Mouse (Mus musculus): Measurements from ENCODE around the gene Pigx. TPM values are rescaled to one million over a fixed set of nuclear protein-coding genes. Genes with fewer than 3 reads are reported as not detected.

The Pigx gene
- polyA plus RNA-seq, 1 experiment from 2014 or later = 131 TPM

DNA sequence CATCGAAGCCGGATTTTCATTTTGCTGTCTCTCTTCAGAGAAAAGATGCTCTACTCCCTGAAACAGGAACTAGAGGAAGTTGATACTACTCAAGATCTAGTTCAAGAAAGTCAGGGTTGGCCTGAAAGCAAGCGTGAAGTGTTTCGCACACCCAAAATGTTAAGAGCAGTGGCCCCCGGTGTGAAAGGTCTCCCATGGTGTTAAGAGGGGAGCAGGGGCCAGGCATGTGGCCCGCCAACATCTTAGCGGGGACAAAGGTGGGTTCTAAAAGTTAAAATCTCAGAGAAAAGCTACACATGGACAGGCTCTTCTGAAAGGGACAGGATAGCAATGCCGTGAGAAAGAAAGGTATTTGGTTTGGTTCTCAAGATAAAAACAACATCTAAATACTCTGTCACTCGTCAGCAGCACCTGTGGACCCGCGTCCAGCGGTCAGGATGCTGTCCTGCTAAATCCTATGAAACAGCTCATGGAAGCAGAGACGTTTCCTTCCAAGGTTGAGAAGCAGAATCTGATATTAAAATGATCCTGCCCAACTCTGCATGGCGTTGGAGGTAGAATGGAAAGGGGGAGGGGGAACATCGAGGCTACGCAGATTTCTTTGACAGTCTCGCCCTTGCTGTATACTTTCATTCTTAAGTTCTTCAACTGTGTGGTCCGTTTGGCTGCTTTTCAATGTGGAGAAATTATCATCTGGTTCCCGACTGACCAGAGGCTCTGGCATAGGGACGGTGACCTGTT is 30.1 kb upstream of the Pigx start:
- Histone ChIP-seq H3K4me2 (ENCODE audit: low read depth, severe bottlenecking) (no peak overlapping the region), H3K27ac (replicated peaks; ENCODE audit: low read depth, low read length) (no peak overlapping the region), H3K9ac (ENCODE audit: low read length) (no peak overlapping the region), H3K4me3 (ENCODE audit: low read depth, low read length) (no peak overlapping the region), H3K4me1 (ENCODE audit: control insufficient read depth, insufficient read depth, low read length) (no peaks in the 10 kb centered on the region), H3K9me3 (ENCODE audit: control insufficient read depth, low read length) (no peaks in the 10 kb centered on the region), H3K36me3 (ENCODE audit: control insufficient read depth, insufficient read depth, low read length) (no peaks in the 10 kb centered on the region), H3K27me3 (ENCODE audit: control insufficient read depth, insufficient read depth, low read length) (no peaks in the 10 kb centered on the region)
- DNase-seq (ENCODE audit: low spot score) (no peak), ATAC-seq (ENCODE audit: insufficient number of reproducible peaks, low FRiP score, low TSS enrichment, low read depth) (no peak)
- WGBS = 78% methylated on average over 20 of the region's 20 CpGs

DNA sequence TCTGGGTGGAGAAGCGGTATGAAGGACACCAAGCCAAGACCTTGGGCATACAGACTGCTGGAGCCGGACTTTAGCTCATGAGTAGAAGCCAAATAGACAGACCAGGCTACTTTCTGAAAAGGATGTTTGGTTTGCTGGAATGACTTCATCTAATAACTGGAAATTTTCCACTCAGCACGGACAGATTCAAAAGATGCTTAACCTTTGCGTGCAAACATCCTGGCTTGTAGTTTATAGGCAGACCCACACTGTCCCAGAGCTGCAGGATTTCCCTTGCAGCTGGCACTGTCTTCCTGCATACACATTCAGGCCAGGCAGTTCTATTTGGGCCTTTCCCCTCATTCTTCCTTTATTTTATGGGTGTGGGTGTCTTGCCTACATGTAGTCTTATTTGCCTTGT is 27.5 kb upstream of the Pigx start:
- H3K36me3 ChIP-seq (ENCODE audit: control insufficient read depth, insufficient read depth, low read length) = no peaks in the 10 kb centered on the region
- no peak overlapping the region for H3K27ac ChIP-seq (replicated peaks; ENCODE audit: low read depth, low read length)
- WGBS = 90% methylated on average over 4 of the region's 4 CpGs
- no peak overlapping the region for H3K4me3 ChIP-seq (ENCODE audit: low read depth, low read length)
- no peak overlapping the region for H3K9ac ChIP-seq (ENCODE audit: low read length)
- no peak overlapping the region for H3K4me2 ChIP-seq (ENCODE audit: low read depth, severe bottlenecking)
- H3K27me3 ChIP-seq (ENCODE audit: control insufficient read depth, insufficient read depth, low read length) = no peaks in the 10 kb centered on the region
- no peaks in the 10 kb centered on the region for H3K9me3 ChIP-seq (ENCODE audit: control insufficient read depth, low read length)
- H3K4me1 ChIP-seq (ENCODE audit: control insufficient read depth, insufficient read depth, low read length) = no peaks in the 10 kb centered on the region
- no peak for DNase-seq (ENCODE audit: low spot score)
- ATAC-seq (ENCODE audit: insufficient number of reproducible peaks, low FRiP score, low TSS enrichment, low read depth) = no peak

DNA sequence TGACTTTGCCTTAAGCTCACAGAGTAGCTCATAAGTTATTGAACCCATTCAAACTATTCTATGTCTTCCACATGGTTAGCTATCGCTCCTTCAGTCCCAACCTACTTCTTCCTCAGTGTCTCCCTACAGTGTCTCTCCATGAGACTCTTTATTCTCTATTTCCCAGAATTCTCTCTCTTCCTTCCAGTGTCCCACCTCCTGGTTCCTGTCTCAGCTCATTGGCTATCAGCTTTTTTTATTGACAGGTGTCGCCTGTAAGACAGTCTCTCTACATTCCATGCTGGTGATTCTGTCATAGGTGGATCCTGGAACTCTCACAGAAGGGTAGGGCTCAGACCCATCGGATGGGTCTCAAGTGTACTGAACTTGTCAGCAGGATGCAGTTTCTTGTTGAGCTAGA is 25.8 kb upstream of the Pigx start:
- WGBS = 91% methylated on average over 3 of the region's 3 CpGs
- no peak overlapping the region for H3K27ac ChIP-seq (replicated peaks; ENCODE audit: low read depth, low read length)

DNA sequence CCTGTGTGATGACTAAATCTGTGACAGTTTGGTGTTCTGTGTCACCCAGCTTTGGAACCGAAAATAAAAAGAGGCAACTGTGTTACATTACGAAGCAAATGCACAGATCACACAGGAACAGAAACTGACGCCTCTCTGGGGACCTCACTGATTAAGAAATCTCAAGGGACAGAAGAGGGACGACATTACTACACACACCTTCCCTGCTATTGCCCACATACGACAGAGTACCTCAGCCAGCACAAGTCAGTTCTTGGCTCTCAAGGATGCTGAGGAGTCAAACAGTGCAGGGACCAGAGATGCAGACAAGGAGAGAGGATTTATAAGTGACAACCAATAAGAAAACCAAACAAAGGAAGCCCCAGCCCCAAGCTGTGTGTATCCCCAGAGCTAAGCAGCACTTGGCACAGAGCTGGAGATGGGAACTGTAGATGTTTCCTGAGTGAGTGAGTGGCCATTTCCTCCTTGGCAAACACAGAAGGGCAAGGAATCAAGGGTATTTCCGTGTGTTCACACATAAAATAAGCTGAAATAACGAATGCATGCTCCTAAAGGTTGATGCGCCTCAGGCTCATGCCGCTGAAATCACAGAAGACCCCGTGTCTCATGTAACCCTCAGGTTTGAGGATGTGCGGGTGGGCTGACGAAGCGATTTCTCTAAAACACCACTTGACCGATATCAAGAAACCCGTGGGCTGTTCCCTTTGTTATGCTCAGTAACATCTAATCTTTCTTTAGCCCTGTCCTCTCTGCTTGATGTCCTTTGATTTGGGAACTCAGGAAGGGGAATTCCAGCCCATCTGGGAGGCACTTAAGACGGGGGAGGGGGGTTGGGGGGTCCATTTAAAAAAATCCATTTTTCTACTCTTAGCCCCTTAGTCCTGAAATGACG is 25.1 kb upstream of the Pigx start:
- no peaks in the 10 kb centered on the region for H3K9me3 ChIP-seq (ENCODE audit: control insufficient read depth, low read length)
- ATAC-seq (ENCODE audit: insufficient number of reproducible peaks, low FRiP score, low TSS enrichment, low read depth) (no peak), DNase-seq (ENCODE audit: low spot score) (no peak)
- no peak overlapping the region for H3K4me3 ChIP-seq (ENCODE audit: low read depth, low read length)
- no peaks in the 10 kb centered on the region for H3K27me3 ChIP-seq (ENCODE audit: control insufficient read depth, insufficient read depth, low read length)
- no peaks in the 10 kb centered on the region for H3K36me3 ChIP-seq (ENCODE audit: control insufficient read depth, insufficient read depth, low read length)
- no peak overlapping the region for H3K4me2 ChIP-seq (ENCODE audit: low read depth, severe bottlenecking)
- no peak overlapping the region for H3K9ac ChIP-seq (ENCODE audit: low read length)
- no peaks in the 10 kb centered on the region for H3K4me1 ChIP-seq (ENCODE audit: control insufficient read depth, insufficient read depth, low read length)
- no peak overlapping the region for H3K27ac ChIP-seq (replicated peaks; ENCODE audit: low read depth, low read length)
- 74% methylated on average over 17 of the region's 17 CpGs for WGBS

More for the DNA sequence above, 25.8 kb upstream of the Pigx start:
- Histone ChIP-seq H3K36me3 (ENCODE audit: control insufficient read depth, insufficient read depth, low read length) (no peaks in the 10 kb centered on the region), H3K4me2 (ENCODE audit: low read depth, severe bottlenecking) (no peak overlapping the region), H3K9ac (ENCODE audit: low read length) (no peak overlapping the region), H3K4me3 (ENCODE audit: low read depth, low read length) (no peak overlapping the region), H3K9me3 (ENCODE audit: control insufficient read depth, low read length) (no peaks in the 10 kb centered on the region), H3K4me1 (ENCODE audit: control insufficient read depth, insufficient read depth, low read length) (no peaks in the 10 kb centered on the region), H3K27me3 (ENCODE audit: control insufficient read depth, insufficient read depth, low read length) (no peaks in the 10 kb centered on the region)
- ATAC-seq (ENCODE audit: insufficient number of reproducible peaks, low FRiP score, low TSS enrichment, low read depth) (no peak), DNase-seq (ENCODE audit: low spot score) (no peak)

DNA sequence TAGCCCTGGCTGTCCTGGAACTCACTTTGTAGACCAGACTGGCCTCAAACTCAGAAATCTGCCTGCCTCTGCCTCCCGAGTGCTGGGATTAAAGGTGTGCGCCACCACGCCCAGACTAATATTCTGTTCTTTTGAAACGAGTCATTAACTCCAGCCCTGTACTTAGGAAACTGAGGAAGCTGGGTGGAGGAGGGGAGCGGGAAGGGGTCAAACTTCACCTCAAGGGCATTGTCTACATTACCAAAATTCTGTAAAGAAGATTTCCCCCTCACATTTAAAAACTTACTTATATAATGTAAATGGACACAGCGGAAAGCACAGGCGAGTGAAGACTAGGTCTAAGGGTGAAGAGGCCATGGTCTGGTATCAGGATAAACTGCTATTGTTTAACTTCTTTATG is 24.5 kb upstream of the Pigx start:
- no peak overlapping the region for H3K4me2 ChIP-seq (ENCODE audit: low read depth, severe bottlenecking)
- ATAC-seq (ENCODE audit: insufficient number of reproducible peaks, low FRiP score, low TSS enrichment, low read depth) = no peak
- no peaks in the 10 kb centered on the region for H3K36me3 ChIP-seq (ENCODE audit: control insufficient read depth, insufficient read depth, low read length)
- DNase-seq (ENCODE audit: low spot score) = no peak
- 91% methylated on average over 7 of the region's 7 CpGs for WGBS
- H3K9ac ChIP-seq (ENCODE audit: low read length) = no peak overlapping the region
- no peaks in the 10 kb centered on the region for H3K9me3 ChIP-seq (ENCODE audit: control insufficient read depth, low read length)
- no peak overlapping the region for H3K27ac ChIP-seq (replicated peaks; ENCODE audit: low read depth, low read length)
- H3K4me1 ChIP-seq (ENCODE audit: control insufficient read depth, insufficient read depth, low read length) = no peaks in the 10 kb centered on the region
- no peaks in the 10 kb centered on the region for H3K27me3 ChIP-seq (ENCODE audit: control insufficient read depth, insufficient read depth, low read length)
- no peak overlapping the region for H3K4me3 ChIP-seq (ENCODE audit: low read depth, low read length)

DNA sequence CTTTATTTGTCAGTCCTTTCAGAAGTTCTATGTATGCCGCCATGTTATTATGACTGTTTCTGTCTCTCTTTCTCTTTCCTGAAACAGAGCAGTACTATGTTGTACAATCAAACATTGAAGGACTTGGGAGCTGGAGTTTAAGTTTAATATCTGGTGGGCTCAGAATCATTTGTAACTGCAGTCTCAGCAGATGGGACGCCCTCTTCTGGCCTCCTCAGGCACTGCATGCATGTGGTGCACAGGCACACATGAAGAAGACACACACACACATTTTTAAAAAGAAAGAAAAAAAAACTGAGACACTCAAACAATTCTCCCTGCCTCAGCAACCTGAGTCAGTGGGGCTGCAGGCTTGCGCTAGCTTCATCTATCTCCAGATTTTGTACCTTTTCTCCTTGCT is 20.9 kb upstream of the Pigx start:
- H3K4me1 ChIP-seq (ENCODE audit: control insufficient read depth, insufficient read depth, low read length) = no peaks in the 10 kb centered on the region
- H3K9ac ChIP-seq (ENCODE audit: low read length) = no peak overlapping the region
- WGBS = 73% methylated on average over 3 of the region's 3 CpGs

DNA sequence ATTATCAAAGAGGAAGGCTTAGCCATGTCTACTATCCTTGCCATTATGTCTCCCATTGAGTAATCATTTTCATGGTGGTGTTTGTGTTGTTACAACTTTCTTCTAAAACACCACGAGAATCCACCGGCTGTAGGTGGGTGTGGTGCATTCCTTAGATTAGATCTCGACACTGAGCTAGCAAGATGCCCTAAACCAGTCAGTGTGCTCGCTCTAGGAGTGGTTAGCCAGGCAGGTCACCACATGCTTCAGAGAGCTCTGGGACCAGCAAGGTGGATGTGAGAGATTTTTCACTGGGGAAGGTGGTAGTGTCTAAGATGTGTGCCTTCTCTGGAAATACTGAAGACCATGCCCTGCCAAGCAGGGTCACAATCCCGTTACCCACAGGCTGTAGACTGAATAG is 16.6 kb upstream of the Pigx start:
- WGBS = 42% methylated on average over 5 of the region's 5 CpGs

More for the DNA sequence above, 20.9 kb upstream of the Pigx start:
- Histone ChIP-seq H3K4me3 (ENCODE audit: low read depth, low read length) (no peak overlapping the region), H3K9me3 (ENCODE audit: control insufficient read depth, low read length) (no peaks in the 10 kb centered on the region), H3K27ac (replicated peaks; ENCODE audit: low read depth, low read length) (no peak overlapping the region), H3K36me3 (ENCODE audit: control insufficient read depth, insufficient read depth, low read length) (no peaks in the 10 kb centered on the region), H3K27me3 (ENCODE audit: control insufficient read depth, insufficient read depth, low read length) (no peaks in the 10 kb centered on the region), H3K4me2 (ENCODE audit: low read depth, severe bottlenecking) (no peak overlapping the region)
- no peak for ATAC-seq (ENCODE audit: insufficient number of reproducible peaks, low FRiP score, low TSS enrichment, low read depth)
- DNase-seq (ENCODE audit: low spot score) = no peak

DNA sequence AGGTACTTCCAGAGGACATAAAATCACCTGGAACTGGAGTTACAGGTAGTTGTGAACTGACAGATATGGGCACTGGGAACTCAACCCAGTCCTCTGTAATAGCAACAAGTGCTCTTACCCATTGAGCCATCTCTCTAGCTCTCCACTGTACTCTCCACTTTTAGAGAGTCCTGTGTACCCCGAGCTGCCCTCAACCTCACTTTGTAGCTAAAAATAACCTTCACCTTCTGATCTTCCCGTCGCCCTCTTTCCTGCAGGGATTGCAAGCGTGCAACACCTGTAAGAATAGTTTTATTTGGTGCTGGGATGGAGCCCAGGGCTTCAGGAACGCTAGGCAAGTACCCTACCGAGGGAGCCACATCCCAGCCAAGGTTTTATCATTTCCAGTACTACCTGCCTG is 16.2 kb upstream of the Pigx start:
- Histone ChIP-seq H3K27ac (replicated peaks; ENCODE audit: low read depth, low read length) (no peak overlapping the region), H3K27me3 (ENCODE audit: control insufficient read depth, insufficient read depth, low read length) (no peaks in the 10 kb centered on the region), H3K36me3 (ENCODE audit: control insufficient read depth, insufficient read depth, low read length) (no peaks in the 10 kb centered on the region), H3K4me2 (ENCODE audit: low read depth, severe bottlenecking) (no peak overlapping the region), H3K9ac (ENCODE audit: low read length) (no peak overlapping the region), H3K4me1 (ENCODE audit: control insufficient read depth, insufficient read depth, low read length) (no peaks in the 10 kb centered on the region), H3K9me3 (ENCODE audit: control insufficient read depth, low read length) (no peaks in the 10 kb centered on the region), H3K4me3 (ENCODE audit: low read depth, low read length) (no peak overlapping the region)
- 53% methylated on average over 6 of the region's 6 CpGs for WGBS
- ATAC-seq (ENCODE audit: insufficient number of reproducible peaks, low FRiP score, low TSS enrichment, low read depth) = no peak
- no peak for DNase-seq (ENCODE audit: low spot score)

More for the DNA sequence above, 16.6 kb upstream of the Pigx start:
- no peak overlapping the region for H3K4me3 ChIP-seq (ENCODE audit: low read depth, low read length)
- no peaks in the 10 kb centered on the region for H3K9me3 ChIP-seq (ENCODE audit: control insufficient read depth, low read length)
- no peak overlapping the region for H3K27ac ChIP-seq (replicated peaks; ENCODE audit: low read depth, low read length)
- no peaks in the 10 kb centered on the region for H3K36me3 ChIP-seq (ENCODE audit: control insufficient read depth, insufficient read depth, low read length)
- H3K9ac ChIP-seq (ENCODE audit: low read length) = no peak overlapping the region
- H3K27me3 ChIP-seq (ENCODE audit: control insufficient read depth, insufficient read depth, low read length) = no peaks in the 10 kb centered on the region
- H3K4me1 ChIP-seq (ENCODE audit: control insufficient read depth, insufficient read depth, low read length) = no peaks in the 10 kb centered on the region
- ATAC-seq (ENCODE audit: insufficient number of reproducible peaks, low FRiP score, low TSS enrichment, low read depth) = no peak
- DNase-seq (ENCODE audit: low spot score) = no peak
- no peak overlapping the region for H3K4me2 ChIP-seq (ENCODE audit: low read depth, severe bottlenecking)

Data from limb, embryonic 11.5 days (tissue).